Mouse (Mus musculus): ENCODE measurements around the gene Hamp2. TPM values are rescaled to one million over a fixed set of nuclear protein-coding genes. Genes with fewer than 3 reads are reported as not detected.
"Not testable (repeated sequence)": the region's sequence is repeated elsewhere in the genome, so short reads cannot be mapped to it uniquely, and the experiment has no call there.

Gene Hamp2
- polyA plus RNA-seq (2017; shearing (Covaris generic)) = not detected

DNA sequence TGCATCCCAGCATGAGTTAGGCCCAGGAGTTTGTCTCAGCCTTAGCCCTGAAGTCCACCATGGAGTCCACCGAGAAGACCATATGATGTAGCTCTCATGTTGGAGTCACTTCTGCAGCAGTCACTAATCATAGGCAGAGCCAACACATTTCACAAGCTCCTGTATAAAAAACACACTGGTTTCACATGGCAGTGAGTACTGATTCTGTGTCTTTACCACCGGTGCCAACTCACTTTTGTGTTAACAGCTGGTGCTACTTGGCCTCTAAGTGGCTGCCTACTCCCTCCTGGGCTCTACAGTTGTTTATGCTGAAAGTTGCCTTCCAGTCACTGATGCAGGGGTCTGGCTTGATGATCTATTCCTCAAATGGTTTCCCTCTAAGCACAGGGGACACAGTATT lies at the start of gene Hamp2:
Gene Hamp2, minus strand, starts transcription at position 101 of the 400 bp plus-strand sequence.
- ATAC-seq = not testable (repeated sequence)

DNA sequence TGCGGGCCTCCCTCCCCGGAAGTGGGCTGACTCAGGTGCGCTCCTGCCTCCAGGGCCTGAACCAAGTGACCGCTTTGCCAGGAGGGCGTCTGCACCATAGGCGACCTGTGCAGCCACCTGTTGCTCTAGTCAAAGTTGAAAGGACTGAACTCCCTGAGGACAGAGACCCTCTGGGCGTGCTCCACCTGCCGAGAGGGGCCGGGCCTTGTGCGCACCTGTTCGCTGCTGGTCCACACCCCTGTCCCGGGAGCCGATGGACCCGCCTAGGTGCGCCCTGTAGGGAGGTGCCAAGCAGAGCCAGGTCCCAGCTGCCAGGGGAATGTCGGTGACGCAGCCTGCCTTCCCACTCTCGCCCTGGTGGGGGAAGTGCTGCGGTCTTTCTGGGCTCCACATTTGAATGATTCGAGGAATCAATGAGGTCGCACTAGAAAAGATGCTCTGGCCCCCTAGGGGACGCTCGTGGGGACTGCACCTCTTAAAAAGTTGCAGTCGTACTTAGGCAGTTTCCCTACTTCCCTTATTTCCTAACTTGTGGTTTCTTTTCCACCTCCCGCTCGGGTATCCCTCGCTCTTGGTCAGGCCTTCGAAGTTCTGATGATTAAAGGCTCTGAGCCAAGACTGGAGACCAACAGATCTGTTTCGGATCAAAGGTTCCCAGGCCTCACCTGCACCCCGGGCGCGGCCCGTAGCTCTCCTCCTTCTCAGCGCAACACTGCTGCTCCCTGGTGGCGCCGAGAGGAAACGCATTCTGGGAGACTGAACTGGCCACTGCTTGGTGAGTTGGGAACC lies 49.2 kb upstream of the Hamp2 start, which contains the start of gene Fam187b:
Gene Fam187b, plus strand, starts transcription at position 290 of the 789 bp plus-strand sequence.
- ATAC-seq = peak; percentile 91

DNA sequence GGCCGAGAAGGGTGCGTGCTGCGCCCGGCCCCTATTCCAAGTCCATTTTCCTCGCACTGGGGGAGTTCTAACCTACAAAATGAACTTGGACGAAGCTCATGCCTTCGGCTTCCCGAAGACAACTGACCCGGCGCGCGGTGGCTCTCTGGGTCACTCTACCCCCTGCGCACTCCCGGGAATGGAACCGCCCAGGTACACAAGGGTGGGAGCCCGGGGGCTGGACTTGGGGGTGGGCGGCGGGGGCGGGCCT lies 48.7 kb upstream of the Hamp2 start, which contains the start of gene Lsr:
Gene Lsr, minus strand, starts transcription at position 214 of the 250 bp plus-strand sequence.
- ATAC-seq = no peak

DNA sequence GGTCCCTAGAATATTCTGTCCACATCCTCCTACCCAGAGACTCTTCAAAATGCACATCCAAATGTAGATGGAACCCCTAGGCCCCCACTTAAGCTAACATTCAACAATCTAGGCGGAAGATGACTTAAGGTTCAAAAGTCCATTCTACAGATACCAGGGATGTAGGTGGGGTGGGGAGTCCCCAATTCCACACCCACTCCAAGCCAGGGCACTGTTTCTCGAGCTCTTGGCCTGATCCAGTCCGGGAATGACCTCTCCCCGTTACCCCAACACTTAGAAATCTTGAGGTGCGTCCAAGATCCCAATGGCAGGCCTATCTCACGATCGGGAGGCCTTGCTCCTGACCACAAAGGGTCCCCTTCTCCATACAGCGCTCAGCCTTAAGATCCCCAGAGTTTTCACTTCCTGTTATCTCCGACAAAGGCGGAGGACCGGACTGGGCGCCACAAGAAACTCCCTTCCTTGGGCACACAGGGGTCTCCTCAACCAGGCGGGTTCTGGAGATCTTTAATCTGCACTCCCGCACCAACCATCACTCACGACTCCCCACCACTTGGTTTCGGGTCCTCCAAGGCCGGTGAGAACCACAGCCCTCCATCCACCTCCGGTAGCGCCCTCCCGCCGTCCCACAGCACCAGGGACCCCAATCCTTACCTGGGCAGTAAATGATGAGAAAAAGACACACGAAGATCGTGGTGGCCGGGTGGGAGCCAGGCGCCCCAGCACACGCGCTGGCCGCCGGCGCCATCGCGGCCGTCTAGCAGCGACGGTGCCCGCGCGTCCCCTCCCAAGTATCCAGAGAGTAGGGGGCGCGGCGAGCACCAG lies 48.2 kb upstream of the Hamp2 start:
- ATAC-seq = no peak

DNA sequence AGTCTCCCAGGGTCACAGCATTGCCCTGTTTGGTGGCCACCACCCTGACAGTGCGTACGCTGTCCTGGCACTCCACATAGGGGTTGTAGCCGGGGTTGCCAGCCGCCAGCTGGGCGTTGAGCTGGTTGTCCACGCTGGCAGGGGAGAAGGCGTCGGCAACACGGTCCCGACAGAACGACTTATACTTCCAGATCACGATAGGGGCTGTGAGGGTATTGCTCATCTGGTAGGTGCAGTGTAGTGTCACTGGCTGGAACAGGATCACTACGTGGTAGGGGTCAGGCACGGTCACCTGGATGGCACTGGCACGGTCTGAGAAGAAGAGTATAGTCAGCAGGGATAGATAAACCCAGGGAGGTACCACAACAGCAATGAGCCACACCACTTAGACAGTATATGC lies 47.4 kb upstream of the Hamp2 start:
- no peak for ATAC-seq

DNA sequence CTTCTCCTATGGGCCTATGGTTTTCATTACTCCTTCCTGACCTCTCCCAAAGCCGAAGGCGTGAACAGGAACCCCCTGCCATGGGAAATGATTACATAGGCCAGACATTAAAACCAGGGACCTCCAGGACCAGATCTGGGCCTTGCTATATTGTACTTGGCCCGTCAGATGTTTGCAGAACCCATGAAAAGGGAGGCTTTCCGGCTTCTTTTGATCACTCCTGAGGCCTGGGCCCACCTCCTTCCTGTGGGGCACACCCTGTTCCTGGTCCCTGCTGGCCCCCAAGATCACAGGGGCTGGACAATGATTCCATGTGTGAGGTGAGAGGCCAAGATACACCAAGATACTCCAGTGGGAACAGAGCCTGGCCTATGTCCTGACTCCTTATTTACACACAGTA lies 44.7 kb upstream of the Hamp2 start:
- ATAC-seq = no peak

DNA sequence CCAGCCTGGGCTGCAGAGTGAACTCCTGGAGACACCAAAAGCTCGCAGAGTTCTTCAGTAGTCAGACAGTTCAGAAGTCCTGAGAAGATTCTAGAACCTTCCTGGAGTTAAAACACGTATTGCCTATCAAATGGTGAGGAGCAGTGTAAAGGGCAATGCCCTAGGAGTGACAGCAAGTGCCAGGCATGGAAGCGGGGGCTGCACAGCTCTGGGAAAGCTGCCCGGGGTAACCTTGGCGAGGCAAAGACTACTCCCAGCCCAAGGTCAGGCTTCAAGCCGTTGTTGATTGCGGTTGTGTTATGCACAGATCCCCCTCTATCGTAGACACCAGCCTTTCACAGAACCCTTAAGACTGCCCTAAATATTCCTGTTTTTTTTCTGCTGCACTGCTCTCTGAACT lies 44.1 kb upstream of the Hamp2 start:
- ATAC-seq = no peak

DNA sequence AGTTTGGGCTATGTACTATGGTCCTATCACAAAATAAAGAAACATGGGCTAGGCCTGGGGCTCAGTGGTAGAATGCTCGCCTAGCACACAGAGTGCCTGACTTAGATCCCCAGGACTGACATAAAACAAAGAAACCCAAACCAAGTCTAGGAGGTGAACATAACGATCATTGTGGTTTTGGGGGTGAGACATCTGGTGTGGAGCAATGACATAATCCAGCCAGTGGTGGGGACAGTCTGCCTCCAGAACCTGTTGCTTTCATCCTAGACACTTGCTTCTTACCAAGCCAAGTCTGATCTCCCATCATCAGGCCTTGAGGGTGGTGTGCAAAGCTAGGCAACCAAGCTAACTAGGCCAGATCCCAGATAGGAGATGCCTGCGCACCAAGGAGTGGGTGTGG lies 42.2 kb upstream of the Hamp2 start:
- ATAC-seq = no peak

DNA sequence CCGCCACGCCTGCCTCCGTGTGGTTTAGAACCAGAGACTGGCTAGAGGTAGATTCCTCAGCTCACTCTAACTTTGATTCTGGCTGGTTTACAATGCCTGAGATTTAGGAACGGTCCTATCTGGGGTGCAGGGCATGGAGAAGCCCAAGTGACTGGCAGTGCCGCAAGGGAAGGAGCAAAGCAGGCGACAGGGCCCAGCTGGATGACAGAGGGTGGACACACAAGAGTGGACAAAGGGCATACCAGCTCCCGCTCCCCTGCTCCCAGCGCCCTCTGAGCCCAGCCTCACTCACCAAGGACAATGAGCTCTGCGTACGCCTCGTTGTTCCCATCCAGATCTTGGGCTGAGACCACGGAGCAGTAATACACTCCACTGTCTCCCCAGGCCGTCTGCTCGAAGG lies 41.2 kb upstream of the Hamp2 start:
- ATAC-seq = no peak

DNA sequence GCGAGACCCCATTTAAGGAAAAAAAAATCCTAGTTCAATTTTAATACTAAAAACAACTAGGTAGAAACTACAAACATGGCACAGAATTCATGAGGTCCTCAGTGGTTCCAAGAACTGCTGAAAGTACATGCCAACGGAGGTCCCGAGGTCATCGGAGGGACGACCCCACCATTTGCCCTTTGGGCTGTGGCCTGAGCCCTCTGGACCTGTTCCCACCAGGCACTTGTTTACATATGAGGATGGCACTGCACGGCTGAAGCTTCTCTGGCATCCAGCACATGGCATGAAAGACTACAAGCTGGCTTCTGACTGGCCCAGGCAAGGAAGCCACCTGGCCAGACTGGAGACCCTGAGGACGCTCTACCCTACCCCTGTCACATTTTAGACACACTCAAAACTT lies 39.9 kb upstream of the Hamp2 start:
- no peak for ATAC-seq

DNA sequence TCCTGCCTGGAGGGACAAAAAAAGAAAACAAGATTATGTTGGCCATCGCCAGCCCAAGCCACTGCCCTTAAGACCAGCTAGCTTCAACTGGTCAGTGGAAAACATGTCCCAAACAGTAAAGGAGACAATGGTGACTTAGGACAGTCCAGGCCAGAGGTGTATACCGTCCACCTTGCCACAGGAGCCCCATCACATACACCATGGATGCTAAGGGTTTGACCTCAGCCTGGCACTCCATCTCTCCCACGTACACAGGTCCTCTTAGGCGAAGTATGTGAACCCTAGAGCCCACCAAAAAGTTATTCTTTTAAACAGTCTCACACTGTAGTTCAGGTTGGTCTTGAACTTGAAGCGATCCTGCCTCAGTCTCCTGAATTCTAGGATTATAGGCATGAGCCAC lies 38.4 kb upstream of the Hamp2 start:
- no peak for ATAC-seq

DNA sequence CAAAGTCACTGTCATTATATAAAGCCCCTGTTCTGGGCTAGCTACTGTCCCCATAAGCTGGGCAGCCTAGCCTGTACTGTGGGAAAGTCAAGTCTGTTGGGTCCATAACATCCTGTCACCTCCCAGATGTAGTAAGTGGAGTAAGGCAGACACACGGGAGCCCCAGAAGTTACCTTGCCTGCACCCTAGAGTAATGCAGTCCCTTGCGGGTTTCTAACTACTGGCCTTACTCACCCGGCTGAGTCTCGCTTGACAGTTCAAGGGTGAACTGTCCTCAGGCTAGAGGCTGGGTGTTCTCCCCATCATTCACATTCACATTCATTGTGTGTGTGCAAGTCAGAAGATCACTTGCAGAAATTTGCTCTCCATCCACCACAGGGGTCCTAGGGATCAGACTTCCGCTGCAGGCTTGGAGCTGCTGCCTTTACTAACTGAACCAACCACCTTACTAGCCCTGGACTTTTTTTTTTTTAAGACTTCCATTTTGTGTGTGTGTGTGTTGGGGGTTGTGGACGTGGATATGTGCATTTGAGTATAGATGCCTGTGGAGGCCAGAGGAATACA lies 35.4 kb upstream of the Hamp2 start:
- ATAC-seq = no peak

DNA sequence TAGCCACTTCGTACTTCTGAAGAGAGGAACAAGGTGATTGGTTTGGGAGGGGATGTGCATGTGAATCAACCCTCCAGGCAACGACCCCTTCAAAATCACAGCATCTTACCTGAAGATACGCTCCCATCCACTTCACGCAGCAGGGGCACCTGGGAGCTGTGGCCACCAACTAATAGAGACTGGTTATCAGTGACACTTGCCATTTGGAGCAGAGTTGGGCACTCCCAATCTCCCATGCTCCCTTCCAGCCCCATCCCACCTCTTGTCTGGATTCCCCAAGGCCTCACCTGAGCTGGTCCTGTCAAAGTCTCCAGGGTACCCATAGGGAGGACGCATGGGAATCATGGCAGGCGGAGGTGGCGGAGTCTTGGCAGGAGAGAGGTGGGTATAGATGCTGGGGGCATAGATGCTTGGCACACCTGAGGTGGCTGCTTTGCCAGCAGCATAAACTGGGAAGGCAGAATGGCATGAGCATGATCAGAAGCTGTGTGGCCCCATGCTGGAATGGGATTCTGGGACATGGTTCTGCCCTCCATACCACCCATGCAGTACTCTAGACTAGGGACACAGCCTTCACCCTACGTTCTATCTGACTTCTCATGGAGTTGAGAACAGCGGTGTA lies 34.5 kb upstream of the Hamp2 start:
- ATAC-seq = no peak

DNA sequence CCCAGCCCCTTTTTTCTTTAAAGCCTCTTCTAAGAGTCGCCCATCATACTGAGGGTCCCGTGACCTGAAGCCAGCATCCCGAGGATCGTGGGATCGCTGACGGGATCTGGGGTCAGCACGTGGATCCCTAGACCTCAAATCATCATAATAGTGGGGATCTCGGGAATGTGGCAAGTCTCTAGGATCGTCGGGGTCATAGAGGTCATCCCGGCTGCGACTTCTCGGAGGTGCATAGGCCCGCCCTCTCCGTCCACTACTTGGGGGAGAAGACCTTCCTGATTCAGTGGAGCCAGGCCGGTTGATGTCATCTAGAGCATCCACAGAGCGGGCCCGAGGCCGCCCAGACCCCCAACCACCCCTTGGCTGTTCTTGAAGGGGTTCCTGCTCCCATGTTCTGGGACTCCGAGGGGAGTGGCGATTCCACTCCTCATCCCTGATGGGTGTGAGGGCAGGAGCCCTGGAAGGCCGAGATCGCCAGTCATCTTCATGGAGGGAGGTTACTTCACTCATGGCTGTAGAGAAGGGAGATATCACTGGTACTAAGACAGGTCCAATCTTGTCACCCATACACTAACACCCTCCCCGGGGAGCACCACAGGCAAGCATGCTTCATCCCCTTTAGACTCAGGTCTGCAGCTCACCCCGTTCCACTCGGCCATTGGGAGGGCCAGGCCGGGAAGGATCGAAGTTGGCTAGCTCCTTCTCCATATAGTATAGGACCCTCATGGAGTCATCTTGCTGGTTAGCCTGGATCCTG lies 33.8 kb upstream of the Hamp2 start:
- no peak for ATAC-seq

DNA sequence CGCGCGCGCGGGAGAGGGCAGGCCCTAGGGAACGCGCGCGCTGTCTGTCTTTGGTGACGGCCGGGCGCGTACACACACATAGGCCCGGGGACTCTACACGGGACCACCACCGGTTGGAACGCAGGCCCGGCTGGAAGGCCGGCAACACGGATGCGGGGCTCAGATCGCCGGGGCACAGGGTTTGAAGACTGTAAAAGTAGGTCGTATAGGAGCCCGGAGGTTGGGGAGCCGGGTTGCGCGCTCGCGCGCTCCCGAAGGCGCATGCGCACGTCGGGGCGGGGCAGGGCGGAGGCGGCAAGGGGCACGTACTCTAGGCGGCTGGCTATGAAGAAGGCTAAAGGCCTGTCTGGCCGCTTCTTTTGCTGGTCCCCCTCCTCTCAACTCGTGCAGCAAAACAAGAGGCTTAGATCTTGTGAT lies 32.9 kb upstream of the Hamp2 start:
- peak; percentile 72 for ATAC-seq

DNA sequence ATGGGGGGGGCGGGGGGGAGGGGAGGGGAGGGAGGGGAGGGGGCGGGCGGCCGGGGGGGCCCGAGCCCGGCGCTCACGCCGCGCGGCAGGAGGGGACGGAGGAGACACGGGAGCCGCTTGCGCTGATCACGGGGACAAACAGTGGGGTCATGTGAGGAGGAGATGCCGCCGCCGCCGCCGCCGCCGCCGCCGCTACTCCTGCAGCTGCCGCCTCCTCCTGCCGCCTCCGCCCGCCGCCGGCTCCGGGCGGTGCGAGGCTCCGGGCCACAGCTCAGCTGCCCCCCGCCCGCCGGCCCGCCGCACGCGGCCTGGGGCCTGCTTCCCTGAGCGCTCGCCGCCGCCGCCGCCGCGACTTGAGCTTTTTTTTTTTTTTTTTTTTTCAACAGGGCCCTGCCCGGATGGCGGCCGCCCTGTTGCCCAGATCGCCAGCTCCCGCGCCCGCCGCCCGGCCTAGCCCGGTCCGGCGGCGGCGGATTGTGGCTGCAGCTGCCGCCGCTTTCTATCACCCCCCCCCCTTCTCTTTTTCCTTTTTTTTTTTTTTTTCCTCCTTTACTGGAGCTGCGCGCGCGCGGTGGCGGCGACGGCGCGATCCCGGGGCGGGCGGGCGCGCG lies 32.4 kb upstream of the Hamp2 start, which contains the start of gene Usf2:
Gene Usf2, minus strand, starts transcription at position 48 of the 611 bp plus-strand sequence.
- peak; percentile 73 for ATAC-seq

DNA sequence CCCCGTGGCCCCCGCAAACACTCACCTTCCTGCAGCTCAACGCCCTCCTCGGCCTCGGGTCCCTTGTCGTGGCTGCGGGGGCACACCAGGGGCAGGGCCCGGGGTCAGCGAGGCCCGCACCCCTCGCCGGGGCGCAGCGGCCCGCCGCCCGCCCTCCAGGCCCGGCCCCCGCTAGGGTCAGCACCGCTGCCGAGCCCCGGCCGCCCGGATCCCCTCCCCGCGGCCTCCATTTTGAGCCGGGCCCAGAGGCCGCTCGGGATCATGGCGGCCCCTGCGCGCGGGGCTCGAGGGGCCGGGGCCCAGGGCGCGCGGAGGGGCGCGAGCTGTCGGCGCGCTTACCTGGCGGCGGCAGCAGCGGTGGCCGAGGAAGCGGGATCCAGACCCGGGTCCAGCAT lies 31.9 kb upstream of the Hamp2 start:
- ATAC-seq = peak; percentile 16

DNA sequence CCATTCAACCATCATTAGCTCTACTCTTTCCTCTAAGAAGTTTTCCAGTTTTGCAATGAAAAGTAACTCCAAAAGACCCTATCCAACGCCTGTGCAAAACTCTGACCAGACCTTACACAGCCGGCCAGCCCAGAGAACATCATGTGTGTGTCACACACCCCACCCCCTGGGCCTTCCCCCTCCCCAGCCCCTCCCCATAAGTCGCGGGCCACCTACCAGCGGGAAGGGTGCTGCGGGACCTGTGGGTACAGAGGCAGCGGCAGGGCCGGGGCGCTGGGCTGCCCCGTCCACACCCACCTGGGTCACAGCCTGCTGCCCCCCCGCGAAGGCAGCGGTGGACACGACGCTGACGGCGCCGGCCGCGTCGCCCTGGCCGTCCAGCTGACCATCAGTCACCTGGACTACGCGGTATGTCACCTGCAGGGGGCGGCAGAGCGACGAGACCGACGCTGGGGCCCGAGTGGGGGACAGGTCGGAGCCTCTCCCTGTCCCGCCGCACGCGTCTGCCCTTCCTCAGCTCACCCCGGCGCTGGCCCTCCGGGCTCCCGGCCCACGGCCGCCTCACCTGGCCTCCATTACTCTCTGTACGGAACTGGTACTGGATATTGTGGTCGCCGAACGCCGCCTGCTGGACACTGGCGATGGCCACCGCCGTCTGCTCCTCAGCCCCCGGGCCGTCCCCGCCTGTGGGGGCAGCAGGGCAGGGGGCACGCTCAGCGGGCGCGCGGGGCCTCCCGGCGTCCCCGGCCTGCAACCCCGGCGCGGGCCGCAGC lies 31.3 kb upstream of the Hamp2 start:
- peak; percentile 31 for ATAC-seq

DNA sequence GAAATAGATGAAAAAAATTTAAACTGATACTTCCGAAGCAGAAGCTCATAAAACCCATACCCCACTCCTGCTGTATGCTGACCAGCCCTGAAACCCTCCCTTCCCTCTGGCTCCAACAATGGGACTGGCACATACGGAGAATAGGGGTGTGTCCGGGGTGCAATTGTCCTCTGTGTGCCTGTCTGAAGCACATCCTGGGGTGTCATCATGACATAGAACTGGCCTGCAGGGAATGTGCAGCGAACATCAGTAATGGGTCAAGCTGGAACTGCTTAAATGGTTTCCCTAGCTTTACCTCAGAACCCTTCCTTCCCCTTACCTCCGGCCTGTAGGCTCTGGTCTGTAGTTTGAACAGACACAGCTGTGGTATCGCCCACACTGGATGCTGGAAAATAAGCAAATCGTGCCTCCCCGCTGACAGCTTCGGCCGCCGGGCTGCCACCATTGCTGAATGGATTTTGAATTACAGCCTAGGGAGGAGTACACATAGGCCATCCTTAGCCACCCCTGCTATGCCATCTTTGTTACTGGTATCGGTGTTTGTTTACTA lies 30.6 kb upstream of the Hamp2 start:
- ATAC-seq = no peak

DNA sequence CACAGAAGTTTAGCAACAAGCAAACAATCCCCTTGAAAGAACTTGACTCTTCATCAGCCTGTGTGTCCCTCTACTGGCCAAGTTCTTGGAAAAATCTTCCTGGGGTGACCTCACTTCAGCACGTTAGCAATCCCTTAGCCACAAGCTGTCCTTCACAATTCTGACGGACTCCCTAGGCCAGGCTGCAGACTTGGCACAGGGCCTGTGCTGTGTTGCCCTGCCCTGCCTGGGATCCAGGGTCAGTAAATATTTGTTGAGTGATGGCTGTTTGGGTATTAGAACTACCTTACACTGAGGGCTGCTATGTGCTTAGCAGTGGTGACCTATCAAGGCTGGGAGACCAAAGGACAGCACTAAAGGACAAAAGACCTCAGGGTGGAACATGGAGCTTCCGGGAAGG lies 29.6 kb upstream of the Hamp2 start:
- ATAC-seq = no peak

DNA sequence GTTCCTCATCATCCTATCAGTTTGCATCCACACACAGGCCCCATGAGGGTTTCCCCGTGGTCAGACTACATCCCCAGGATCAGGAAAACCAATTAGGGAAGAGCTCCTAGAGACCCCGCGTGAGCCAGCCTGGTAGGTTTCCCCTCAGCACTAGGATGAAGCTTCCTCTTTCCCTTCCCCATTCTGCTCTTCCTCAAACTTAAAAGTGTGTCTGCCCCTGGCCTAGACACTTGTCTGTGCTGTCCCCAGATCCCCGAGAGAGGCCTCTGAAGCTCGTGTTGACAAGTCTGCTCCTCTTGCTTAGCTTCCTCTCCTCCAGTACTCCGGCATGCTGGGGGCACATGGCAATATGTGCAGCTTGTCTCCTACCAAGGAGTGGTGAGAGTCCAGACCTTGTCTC lies 29.0 kb upstream of the Hamp2 start:
- no peak for ATAC-seq

Data from inflammation-experienced regulatory T-cells, adult 6 months (primary cell).